Mouse (Mus musculus) limb, embryonic 13.5 days (tissue): Measurements from ENCODE around the gene Pla2g4f. TPM values are rescaled to one million over a fixed set of nuclear protein-coding genes. Genes with fewer than 3 reads are reported as not detected.

Experiments used
- ATAC-seq: fragments of 200-750 bp; cut with Nextera tagmentation; 2 replicates; pipeline ENCODE4 v1.8.0; 2017; ENCODE audit warnings: low read depth, moderate number of reproducible peaks, moderate TSS enrichment; ENCODE audit not compliant: low FRiP score
- H3K27ac ChIP-seq: fragments of 300-500 bp; sonication (generic); 2 replicates; pipeline ENCODE4 v1.5.1; 2015; ENCODE audit warnings: inconsistent platforms, mild to moderate bottlenecking, moderate library complexity
- H3K27me3 ChIP-seq: fragments of 300-500 bp; sonication (generic); 2 replicates; pipeline ENCODE4 v1.6.1; 2015; ENCODE audit warnings: mild to moderate bottlenecking, inconsistent platforms
- H3K36me3 ChIP-seq: fragments of 300-500 bp; sonication (generic); 2 replicates; pipeline ENCODE4 v1.6.1; 2015; ENCODE audit warnings: inconsistent platforms, mild to moderate bottlenecking, moderate library complexity
- H3K4me1 ChIP-seq: fragments of 300-500 bp; sonication (generic); 2 replicates; pipeline ENCODE4 v1.6.1; 2015; ENCODE audit warnings: inconsistent platforms
- H3K4me2 ChIP-seq: fragments of 300-500 bp; sonication (generic); replicated peaks from 2 replicates; pipeline ENCODE4 v1.6.1; 2015; ENCODE audit warnings: inconsistent platforms, mild to moderate bottlenecking, moderate library complexity
- H3K4me3 ChIP-seq: fragments of 300-500 bp; sonication (generic); 2 replicates; pipeline ENCODE4 v1.5.1; 2015; ENCODE audit warnings: moderate library complexity, mild to moderate bottlenecking, inconsistent platforms
- H3K9ac ChIP-seq: fragments of 300-500 bp; sonication (generic); 2 replicates; pipeline ENCODE4 v1.6.1; 2015; ENCODE audit warnings: mild to moderate bottlenecking, inconsistent platforms
- H3K9me3 ChIP-seq: fragments of 300-500 bp; sonication (generic); 2 replicates; pipeline ENCODE4 v1.6.1; 2016; ENCODE audit warnings: inconsistent platforms
- WGBS: fragments of 180-500 bp; shearing (Covaris S2); methylation state at CpG from one replicate; pipeline ENCODE4 v1.1.7; 2015; 5-methylcytosine and 5-hydroxymethylcytosine counted together
- polyA plus RNA-seq: library from polyadenylated mRNA; unstranded; fragments of >200 nt; fragmentation: Nextera tagmentation; extraction: Ambion mirVana; gene quantifications from 2 replicates; pipeline ENCODE4 v1.2.1, GENCODE M21; 2015

Gene Pla2g4f
- polyA plus RNA-seq, 1 experiment from 2014 or later, result 0.75 TPM

DNA sequence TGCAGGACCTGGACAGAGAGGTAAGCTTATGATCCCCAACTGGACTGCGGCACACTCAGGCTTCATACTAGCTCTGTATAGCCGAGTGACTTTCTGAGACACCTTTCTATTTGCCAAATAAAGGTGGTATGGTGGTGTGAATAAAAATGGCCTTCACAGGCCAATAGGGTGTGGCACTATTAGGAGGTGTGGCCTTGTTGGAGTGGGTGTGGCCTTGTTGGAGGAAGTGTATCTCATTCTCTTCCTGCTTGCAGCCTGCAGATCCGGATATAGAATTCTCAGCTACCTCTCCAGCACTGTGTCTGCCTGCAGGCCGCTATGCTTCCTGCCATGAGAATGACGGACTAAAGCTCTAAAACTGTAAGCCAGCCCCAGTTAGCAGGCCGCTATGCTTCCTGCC, 12.9 kb downstream of the Pla2g4f start:
- ATAC-seq, result no peak
- Histone ChIP-seq H3K4me1 (no peaks in the 10 kb centered on the region), H3K9me3 (no peaks in the 10 kb centered on the region), H3K4me2 (no peak overlapping the region), H3K4me3 (no peak overlapping the region), H3K36me3 (no peaks in the 10 kb centered on the region), H3K27me3 (no peaks in the 10 kb centered on the region), H3K27ac (no peak overlapping the region), H3K9ac (no peak overlapping the region)
- WGBS, result 90% methylated on average over 6 of the region's 6 CpGs

DNA sequence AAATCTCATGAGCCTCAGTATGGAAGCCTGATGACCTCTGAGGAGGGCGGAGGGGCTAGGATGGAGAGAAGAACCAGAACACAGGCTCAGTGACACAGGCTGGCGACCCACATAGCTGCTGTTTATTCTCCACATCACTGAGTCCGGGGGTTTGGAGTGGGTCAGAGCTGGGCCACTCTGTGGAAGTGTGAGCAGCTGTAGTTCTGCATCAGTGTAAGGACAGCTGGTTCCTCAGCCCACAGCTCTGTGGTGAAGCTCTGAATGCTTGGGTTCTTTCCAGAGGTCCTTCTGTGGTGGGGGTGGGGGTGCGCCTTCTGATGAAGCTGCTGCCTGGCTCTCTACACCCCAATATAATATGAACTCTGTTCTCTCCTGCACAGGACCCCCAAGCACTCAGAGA, 14.1 kb downstream of the Pla2g4f start:
- H3K9me3 ChIP-seq, result no peaks in the 10 kb centered on the region
- WGBS, result 74% methylated on average over 4 of the region's 4 CpGs
- H3K27me3 ChIP-seq, result no peaks in the 10 kb centered on the region
- H3K27ac ChIP-seq, result no peak overlapping the region; the same call in 1 of the 2 replicates
- H3K9ac ChIP-seq, result no peak overlapping the region
- ATAC-seq, result 0 out of 2 replicates have a peak, but pooled peaks have one; percentile 57
- no peak overlapping the region for H3K4me2 ChIP-seq
- no peak overlapping the region for H3K4me3 ChIP-seq
- no peaks in the 10 kb centered on the region for H3K36me3 ChIP-seq
- H3K4me1 ChIP-seq, result no peaks in the 10 kb centered on the region

DNA sequence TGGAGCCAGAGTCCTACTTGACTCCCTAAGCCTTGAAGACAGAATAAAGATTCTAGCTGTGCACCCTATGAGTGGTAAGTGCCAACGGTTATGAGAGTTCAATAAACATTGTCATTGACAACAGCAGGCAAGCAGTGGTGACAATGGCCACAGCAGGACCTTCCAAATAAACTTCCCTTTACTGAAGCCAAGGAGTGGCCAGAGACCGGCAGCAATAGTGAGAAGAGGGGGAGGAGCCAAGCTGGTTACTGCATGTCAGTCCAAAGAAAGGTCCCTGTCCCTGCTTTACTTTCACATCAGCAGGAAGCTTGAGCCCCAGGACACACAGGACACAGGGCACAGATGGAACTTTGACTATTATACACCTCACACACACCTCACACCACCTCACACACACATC, 17.8 kb downstream of the Pla2g4f start:
- H3K36me3 ChIP-seq, result no peaks in the 10 kb centered on the region
- H3K4me2 ChIP-seq, result no peak overlapping the region
- no peak overlapping the region for H3K27ac ChIP-seq
- no peaks in the 10 kb centered on the region for H3K4me1 ChIP-seq
- H3K27me3 ChIP-seq, result no peaks in the 10 kb centered on the region
- WGBS, result 11% methylated on average over 2 of the region's 2 CpGs
- H3K4me3 ChIP-seq, result no peak overlapping the region
- no peak for ATAC-seq
- H3K9ac ChIP-seq, result no peak overlapping the region
- no peaks in the 10 kb centered on the region for H3K9me3 ChIP-seq

DNA sequence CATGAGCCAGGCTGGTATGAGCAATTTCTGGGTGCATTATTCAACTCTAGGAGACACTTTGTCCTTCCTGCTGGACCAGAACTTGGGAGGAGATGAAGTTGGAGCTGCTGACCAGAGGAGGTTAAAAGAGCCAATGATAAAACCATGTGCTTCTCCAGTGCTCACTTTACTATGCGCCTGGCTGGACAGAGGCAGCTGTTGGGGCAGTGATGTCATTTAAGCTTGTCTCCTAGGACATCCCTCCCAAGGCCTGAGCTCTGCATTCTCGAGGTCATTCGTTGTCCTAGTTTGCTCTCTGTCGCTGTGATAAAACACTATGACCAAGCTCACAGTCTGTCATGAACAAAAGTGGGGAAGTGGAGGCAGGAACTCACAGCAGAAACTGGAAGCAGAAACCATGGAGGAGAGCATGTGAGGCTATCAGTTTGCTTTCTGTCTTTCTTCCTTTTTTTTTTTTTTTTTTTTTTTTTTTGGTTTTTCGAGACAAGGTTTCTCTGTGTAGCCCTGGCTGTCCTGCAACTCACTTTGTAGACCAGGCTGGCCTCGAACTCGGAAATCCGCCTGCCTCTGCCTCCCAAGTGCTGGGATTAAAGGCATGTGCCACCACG, 22.4 kb downstream of the Pla2g4f start:
- Histone ChIP-seq H3K9ac (no peak overlapping the region), H3K4me3 (no peak overlapping the region), H3K36me3 (no peaks in the 10 kb centered on the region), H3K27ac (no peak overlapping the region), H3K27me3 (no peaks in the 10 kb centered on the region), H3K4me2 (no peak overlapping the region), H3K4me1 (no peaks in the 10 kb centered on the region), H3K9me3 (no peaks in the 10 kb centered on the region)
- 84% methylated on average over 8 of the region's 9 CpGs for WGBS
- ATAC-seq, result no peak

DNA sequence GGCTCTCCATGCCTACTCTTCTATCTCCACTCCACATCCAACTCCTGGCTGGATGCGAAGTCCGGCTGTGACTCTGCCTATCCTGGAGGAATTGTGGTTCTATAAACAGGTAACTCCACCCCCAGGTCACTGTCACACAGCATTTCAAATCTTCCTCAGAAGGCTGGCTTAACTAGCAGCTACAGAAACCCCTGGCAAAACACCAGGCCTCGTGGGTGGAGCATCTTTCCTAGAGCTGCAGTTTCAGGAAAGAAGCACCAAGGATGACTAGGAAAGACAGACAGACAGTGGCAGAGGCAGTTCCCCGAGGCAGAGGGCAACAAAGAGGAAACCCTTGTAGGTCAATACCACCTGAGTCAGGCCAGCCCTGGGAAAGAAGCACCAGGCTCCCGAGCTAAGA, 25.0 kb downstream of the Pla2g4f start, which contains the start of gene Pla2g4d:
Gene Pla2g4d, minus strand, starts transcription at position 203 of the 400 bp plus-strand sequence.
- H3K9ac ChIP-seq, result no peak within 1 kb of the TSS
- no peak for ATAC-seq
- no peaks in the 10 kb centered on the region for H3K36me3 ChIP-seq
- H3K4me1 ChIP-seq, result no peaks in the 10 kb centered on the region
- H3K27me3 ChIP-seq, result no peaks in the 10 kb centered on the region
- 71% methylated on average over 5 of the region's 5 CpGs for WGBS
- H3K27ac ChIP-seq, result no peak within 1 kb of the TSS
- H3K4me2 ChIP-seq, result no peak within 1 kb of the TSS
- H3K9me3 ChIP-seq, result no peaks in the 10 kb centered on the region
- H3K4me3 ChIP-seq, result no peak within 1 kb of the TSS

DNA sequence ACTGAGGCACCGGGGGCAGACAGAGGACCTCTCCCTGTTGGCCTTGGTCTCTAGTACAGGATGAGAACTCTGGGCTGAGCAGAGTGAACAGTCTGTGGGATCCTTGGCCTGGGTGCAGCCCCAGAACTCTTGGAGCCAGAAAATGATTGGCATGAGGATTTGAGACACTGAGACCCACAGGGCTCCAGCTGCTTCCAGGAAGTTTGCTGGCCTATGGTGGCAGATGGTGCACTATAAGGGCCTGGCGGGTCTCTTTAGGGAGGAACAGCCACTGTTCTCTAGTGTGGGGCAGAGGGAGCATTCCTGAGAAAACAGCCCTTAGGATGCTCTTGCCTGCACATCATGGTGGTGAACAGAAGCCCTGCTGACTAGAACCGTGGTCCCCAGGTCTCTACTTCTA, 25.6 kb downstream of the Pla2g4f start:
- Histone ChIP-seq H3K9ac (no peak overlapping the region), H3K4me1 (0 out of 2 replicates have a peak, but pooled peaks cover under 1% of the 10 kb centered on the region), H3K4me3 (no peak overlapping the region), H3K27ac (no peak overlapping the region), H3K4me2 (no peak overlapping the region), H3K27me3 (no peaks in the 10 kb centered on the region), H3K36me3 (no peaks in the 10 kb centered on the region), H3K9me3 (no peaks in the 10 kb centered on the region)
- WGBS, result 84% methylated on average over 3 of the region's 3 CpGs
- no peak for ATAC-seq

DNA sequence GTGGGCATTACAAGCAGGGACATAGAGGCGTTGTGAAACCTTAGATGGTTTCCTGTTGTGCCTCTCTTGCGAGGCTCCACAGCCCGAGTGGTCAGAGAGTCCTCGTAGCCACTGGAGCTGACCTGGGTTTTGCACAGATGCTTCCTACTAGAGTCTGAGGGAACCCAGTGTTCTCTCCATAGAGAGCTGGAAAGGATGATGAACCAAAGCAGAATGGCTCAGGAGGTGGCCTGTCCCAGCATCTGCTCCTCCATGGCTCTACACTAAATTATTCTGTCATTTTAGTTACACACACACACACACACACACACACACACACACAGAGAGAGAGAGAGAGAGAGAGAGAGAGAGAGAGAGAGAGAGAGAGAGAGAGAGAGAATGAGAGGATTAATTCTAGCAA, 28.3 kb downstream of the Pla2g4f start:
- WGBS, result 79% methylated on average over 4 of the region's 4 CpGs
- ATAC-seq, result no peak
- peaks cover 5% of the 10 kb centered on the region; the same call in 1 of the 2 replicates for H3K4me1 ChIP-seq
- no peaks in the 10 kb centered on the region for H3K27me3 ChIP-seq
- H3K9ac ChIP-seq, result no peak overlapping the region
- H3K4me2 ChIP-seq, result no peak overlapping the region
- no peaks in the 10 kb centered on the region for H3K36me3 ChIP-seq
- no peaks in the 10 kb centered on the region for H3K9me3 ChIP-seq
- no peak overlapping the region for H3K4me3 ChIP-seq
- no peak overlapping the region for H3K27ac ChIP-seq

DNA sequence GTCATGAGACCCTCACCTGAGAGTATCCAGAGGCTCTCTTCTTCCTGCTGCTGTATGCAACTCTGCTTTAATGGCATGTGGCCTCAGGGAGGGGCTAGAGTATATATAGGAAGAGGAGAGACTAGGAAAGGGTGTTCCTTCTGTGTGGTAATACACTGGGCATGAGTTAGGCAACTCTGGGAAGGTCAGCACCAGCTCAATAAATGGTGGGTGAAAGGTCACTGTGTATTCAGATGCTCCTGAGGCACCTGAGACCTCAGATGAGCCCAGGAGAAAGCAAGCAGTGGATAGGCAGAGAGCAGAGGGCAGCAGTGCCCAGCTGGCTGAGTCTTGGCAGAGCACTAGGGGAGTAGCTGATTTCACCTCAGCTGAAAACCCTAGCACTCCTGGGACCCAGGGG, 29.3 kb downstream of the Pla2g4f start:
- no peaks in the 10 kb centered on the region for H3K9me3 ChIP-seq
- ATAC-seq, result no peak
- H3K27ac ChIP-seq, result no peak overlapping the region
- H3K9ac ChIP-seq, result no peak overlapping the region
- no peak overlapping the region for H3K4me3 ChIP-seq
- no peaks in the 10 kb centered on the region for H3K36me3 ChIP-seq
- peaks cover 5% of the 10 kb centered on the region; the same call in 1 of the 2 replicates for H3K4me1 ChIP-seq
- H3K4me2 ChIP-seq, result no peak overlapping the region
- H3K27me3 ChIP-seq, result no peaks in the 10 kb centered on the region

DNA sequence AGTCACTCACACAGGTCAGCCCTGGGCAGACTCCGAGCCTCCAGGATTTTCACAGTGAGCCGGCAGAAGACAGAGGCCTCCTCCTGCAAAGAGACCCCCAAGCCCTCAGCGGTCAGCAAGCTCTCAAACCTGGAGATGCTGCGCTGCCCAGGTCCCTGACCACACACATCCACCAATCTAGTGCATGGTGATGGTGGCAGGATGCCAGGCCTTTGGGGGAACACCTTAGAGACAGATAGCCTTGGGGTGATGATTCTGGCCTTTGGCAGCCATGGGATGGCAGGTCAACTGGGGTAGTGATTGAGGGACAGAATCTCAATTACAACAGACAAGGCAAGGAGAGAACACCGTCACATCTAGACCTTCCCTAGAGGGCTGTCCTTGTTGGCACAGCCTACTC, 29.9 kb downstream of the Pla2g4f start:
- H3K9ac ChIP-seq, result no peak overlapping the region
- H3K4me1 ChIP-seq, result peaks cover 5% of the 10 kb centered on the region; the same call in 1 of the 2 replicates
- ATAC-seq, result no peak
- no peaks in the 10 kb centered on the region for H3K27me3 ChIP-seq
- 81% methylated on average over 5 of the region's 5 CpGs for WGBS
- no peaks in the 10 kb centered on the region for H3K36me3 ChIP-seq
- no peak overlapping the region for H3K4me2 ChIP-seq
- H3K4me3 ChIP-seq, result no peak overlapping the region
- no peaks in the 10 kb centered on the region for H3K9me3 ChIP-seq
- no peak overlapping the region for H3K27ac ChIP-seq

DNA sequence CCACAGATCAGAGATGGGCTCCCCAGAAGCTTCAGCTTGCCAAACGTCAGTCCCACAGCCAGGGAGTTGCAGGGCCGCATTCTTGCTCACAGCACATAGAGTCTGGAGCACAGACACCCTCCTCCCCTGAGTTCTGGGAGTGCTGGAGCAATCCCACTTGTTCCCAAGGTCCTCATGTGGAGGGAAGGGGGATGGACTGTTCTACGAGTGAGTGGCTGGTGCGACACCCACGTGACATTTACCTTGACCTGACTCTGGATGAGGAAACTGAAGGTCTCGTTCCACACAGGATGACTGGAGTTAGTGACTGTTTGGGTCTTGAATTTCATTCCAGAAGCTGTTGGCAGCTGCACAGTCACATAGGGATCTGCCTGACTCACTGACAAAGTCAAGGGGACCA, 30.4 kb downstream of the Pla2g4f start:
- no peaks in the 10 kb centered on the region for H3K9me3 ChIP-seq
- no peak overlapping the region for H3K9ac ChIP-seq
- no peak overlapping the region for H3K27ac ChIP-seq
- 48% methylated on average over 6 of the region's 6 CpGs for WGBS
- peaks cover 5% of the 10 kb centered on the region; the same call in 1 of the 2 replicates for H3K4me1 ChIP-seq
- no peaks in the 10 kb centered on the region for H3K36me3 ChIP-seq
- no peak overlapping the region for H3K4me2 ChIP-seq
- no peaks in the 10 kb centered on the region for H3K27me3 ChIP-seq
- no peak for ATAC-seq
- no peak overlapping the region for H3K4me3 ChIP-seq

DNA sequence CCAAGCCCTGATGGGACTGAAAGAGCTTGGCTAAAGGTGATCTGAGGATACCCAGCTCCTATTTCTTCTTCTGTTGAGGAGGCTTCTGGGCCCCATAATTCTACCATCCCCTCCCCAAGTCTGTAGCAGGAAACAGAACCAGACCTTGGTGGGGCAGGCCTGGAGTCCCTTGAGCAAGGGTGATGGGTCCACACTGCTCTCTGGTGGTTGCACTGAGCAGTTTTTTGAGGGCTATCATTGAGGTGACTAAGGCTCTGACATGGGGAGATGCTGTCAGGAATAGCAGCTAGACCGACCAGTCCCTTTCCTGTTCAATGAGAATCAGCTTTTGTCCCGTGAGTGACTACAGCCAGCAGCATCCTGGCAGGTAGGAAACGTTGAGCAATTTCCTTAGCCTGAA, 32.7 kb downstream of the Pla2g4f start:
- Histone ChIP-seq H3K9me3 (no peaks in the 10 kb centered on the region), H3K27me3 (no peaks in the 10 kb centered on the region), H3K4me2 (no peak overlapping the region), H3K36me3 (no peaks in the 10 kb centered on the region), H3K4me3 (no peak overlapping the region), H3K4me1 (peaks cover 5% of the 10 kb centered on the region; the same call in 1 of the 2 replicates), H3K27ac (no peak overlapping the region), H3K9ac (no peak overlapping the region)
- 49% methylated on average over 3 of the region's 3 CpGs for WGBS
- no peak for ATAC-seq

DNA sequence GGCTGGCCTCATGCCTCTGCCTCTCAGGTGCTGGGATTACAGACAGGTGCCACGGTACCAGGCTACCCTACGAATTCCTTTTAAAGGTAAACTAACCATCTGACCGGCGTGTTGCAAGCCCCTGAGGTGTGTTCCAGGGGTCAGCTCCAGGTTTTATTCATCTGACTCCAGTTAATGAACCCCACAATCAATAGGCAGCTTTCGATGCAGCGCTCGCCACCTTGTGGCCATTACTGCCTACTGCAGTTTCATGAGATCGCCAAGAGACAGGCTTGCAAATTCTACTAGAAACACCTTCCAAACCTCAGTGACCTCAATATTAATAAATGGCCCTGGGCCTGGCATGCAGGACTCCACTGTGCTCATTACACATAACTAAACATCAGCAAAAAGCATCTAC, 34.0 kb downstream of the Pla2g4f start:
- ATAC-seq, result no peak
- Histone ChIP-seq H3K27me3 (no peaks in the 10 kb centered on the region), H3K27ac (no peak overlapping the region), H3K9ac (no peak overlapping the region), H3K4me3 (no peak overlapping the region), H3K4me2 (no peak overlapping the region), H3K9me3 (no peaks in the 10 kb centered on the region), H3K36me3 (no peaks in the 10 kb centered on the region), H3K4me1 (peaks cover 5% of the 10 kb centered on the region; the same call in 1 of the 2 replicates)
- WGBS, result 14% methylated on average over 8 of the region's 8 CpGs

DNA sequence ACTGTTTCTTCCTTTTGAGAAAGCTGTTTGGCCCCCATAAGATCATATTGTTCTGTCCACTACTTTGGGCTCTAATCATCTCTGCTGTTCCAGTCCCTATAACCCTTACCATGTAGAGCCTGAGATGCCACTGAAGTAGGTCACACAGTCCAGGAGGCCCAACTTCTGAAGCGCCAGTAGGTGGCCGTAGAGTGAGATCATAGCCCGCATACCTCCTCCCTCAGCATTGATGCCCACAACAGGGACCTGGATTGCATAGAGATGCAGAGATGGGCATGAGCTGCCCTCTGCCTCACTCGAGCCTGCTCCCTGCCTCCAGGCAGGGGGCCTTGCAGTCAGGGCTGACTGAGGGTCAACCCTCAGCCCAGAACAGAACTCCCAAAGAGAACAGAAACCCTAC, 37.0 kb downstream of the Pla2g4f start:
- Histone ChIP-seq H3K9ac (no peak overlapping the region), H3K27me3 (no peaks in the 10 kb centered on the region), H3K9me3 (no peaks in the 10 kb centered on the region), H3K36me3 (no peaks in the 10 kb centered on the region), H3K4me3 (no peak overlapping the region), H3K27ac (no peak overlapping the region), H3K4me1 (no peaks in the 10 kb centered on the region), H3K4me2 (no peak overlapping the region)
- ATAC-seq, result no peak
- WGBS, result 73% methylated on average over 4 of the region's 4 CpGs
